Mouse (Mus musculus) kidney, embryonic 16.5 days (tissue): ENCODE results near the gene Crip2. TPM values are rescaled to one million over a fixed set of nuclear protein-coding genes. Genes with fewer than 3 reads are reported as not detected.
A peak's percentile ranks its signal among the peaks of the same experiment; 100 is the strongest.

Source experiments
- ATAC-seq: fragments of 200-750 bp; cut with Nextera tagmentation; 2 replicates; pipeline ENCODE4 v1.8.0; 2017; ENCODE audit warnings: moderate TSS enrichment; ENCODE audit not compliant: low FRiP score, low TSS enrichment
- H3K27ac ChIP-seq: fragments of 300-500 bp; sonication (generic); 2 replicates; pipeline ENCODE4 v1.5.1; 2014; ENCODE audit warnings: low read length
- H3K27me3 ChIP-seq: fragments of 300-500 bp; sonication (generic); 2 replicates; pipeline ENCODE4 v1.6.1; 2014; ENCODE audit warnings: low read length, control low read depth, mixed read lengths; ENCODE audit not compliant: insufficient read depth
- H3K36me3 ChIP-seq: fragments of 300-500 bp; sonication (generic); 2 replicates; pipeline ENCODE4 v1.6.1; 2014; ENCODE audit warnings: low read length, control low read depth, mixed read lengths; ENCODE audit not compliant: insufficient read depth
- H3K4me1 ChIP-seq: fragments of 300-500 bp; sonication (generic); 2 replicates; pipeline ENCODE4 v1.6.1; 2014; ENCODE audit warnings: low read length, control low read depth, mixed read lengths; ENCODE audit not compliant: insufficient read depth
- H3K4me2 ChIP-seq: fragments of 300-500 bp; sonication (generic); replicated peaks from 2 replicates; pipeline ENCODE4 v1.6.1; 2014; ENCODE audit warnings: low read depth, low read length
- H3K4me3 ChIP-seq: fragments of 300-500 bp; sonication (generic); 2 replicates; pipeline ENCODE4 v1.5.1; 2014; ENCODE audit warnings: mild to moderate bottlenecking, low read length
- H3K9ac ChIP-seq: fragments of 300-500 bp; sonication (generic); replicated peaks from 2 replicates; pipeline ENCODE4 v1.6.1; 2014; ENCODE audit warnings: low read length
- H3K9me3 ChIP-seq: fragments of 300-500 bp; sonication (generic); 2 replicates; pipeline ENCODE4 v1.6.1; 2016; ENCODE audit warnings: low read length, control low read depth
- WGBS: fragments of 180-500 bp; shearing (Covaris S2); extraction: QIAGEN DNeasy Blood & Tissue Kit; methylation state at CpG from one replicate; pipeline ENCODE4 v1.1.7; 2014; 5-methylcytosine and 5-hydroxymethylcytosine counted together
- polyA plus RNA-seq: library from polyadenylated mRNA; unstranded; fragments of >200 nt; fragmentation: Nextera tagmentation; extraction: Ambion mirVana; gene quantifications from 2 replicates; pipeline ENCODE4 v1.2.1, GENCODE M21; 2015

Crip2 gene
- polyA plus RNA-seq, 1 experiment from 2014 or later: 263 TPM

DNA sequence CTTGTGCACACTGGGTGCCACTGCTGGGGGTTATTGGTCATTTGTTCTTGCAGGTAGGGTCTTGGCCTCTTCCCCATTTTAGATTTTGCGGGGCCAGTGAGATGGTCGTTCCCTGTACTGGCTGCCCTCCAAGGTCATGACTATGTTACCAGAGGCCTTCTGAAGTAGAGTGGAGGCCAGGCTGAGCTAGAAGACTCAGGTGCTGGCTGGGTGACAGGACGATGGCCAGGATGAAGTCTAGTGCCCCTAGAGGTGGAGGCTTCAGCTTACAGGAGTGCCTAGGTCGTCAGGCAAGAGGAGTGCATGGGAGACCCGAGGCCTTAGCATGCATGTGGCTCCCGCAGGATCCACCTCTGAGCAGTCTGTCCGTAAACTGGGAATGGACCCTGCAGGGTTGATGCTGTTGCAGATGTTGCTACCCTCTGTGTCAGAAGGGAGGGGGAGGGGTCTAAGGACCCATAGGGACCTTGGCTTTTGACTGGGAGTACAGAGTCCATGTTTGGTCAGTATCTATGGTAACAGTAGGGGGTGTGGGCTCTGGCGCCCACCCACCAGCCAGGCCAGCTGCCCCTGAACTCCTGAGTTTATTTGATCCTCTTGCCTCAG, 36.1 kb upstream of the Crip2 start:
- H3K4me3 ChIP-seq: no peak overlapping the region
- no peak overlapping the region for H3K4me2 ChIP-seq
- WGBS: 81% methylated on average over 8 of the region's 8 CpGs
- H3K27me3 ChIP-seq: no peaks in the 10 kb centered on the region
- H3K4me1 ChIP-seq: peaks cover 29% of the 10 kb centered on the region
- ATAC-seq: no peak
- 0 out of 2 replicates have a peak, but pooled peaks cover 6% of the 10 kb centered on the region for H3K9me3 ChIP-seq
- peaks cover 10% of the 10 kb centered on the region; the same call in 1 of the 2 replicates for H3K36me3 ChIP-seq
- no peak overlapping the region for H3K9ac ChIP-seq
- no peak overlapping the region for H3K27ac ChIP-seq

DNA sequence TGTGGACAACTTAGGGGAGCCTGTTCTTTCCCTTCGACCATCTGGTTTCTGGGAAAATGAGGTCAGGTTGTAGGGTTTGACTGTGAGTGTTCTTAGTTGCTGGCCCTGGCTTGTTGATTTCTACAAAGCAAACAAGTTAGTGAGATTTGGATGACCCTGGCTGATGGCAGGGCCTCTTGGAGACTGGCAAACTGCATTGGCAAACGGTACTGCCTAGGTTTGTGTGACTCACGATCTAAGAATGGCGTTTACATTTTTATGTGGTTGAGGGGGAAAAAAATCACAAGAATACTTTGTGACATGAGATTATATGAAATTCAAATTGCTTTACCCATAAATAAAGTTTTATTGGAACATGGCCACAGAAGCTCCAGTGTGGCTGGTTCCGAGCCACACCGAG, 33.6 kb upstream of the Crip2 start:
- Histone ChIP-seq H3K4me1 (0 out of 2 replicates have a peak, but pooled peaks cover 7% of the 10 kb centered on the region), H3K4me3 (no peak overlapping the region), H3K4me2 (no peak overlapping the region), H3K27ac (no peak overlapping the region), H3K9me3 (0 out of 2 replicates have a peak, but pooled peaks cover 6% of the 10 kb centered on the region), H3K36me3 (peaks cover 10% of the 10 kb centered on the region; the same call in 1 of the 2 replicates), H3K9ac (no peak overlapping the region), H3K27me3 (no peaks in the 10 kb centered on the region)
- ATAC-seq: no peak
- 82% methylated on average over 6 of the region's 6 CpGs for WGBS

DNA sequence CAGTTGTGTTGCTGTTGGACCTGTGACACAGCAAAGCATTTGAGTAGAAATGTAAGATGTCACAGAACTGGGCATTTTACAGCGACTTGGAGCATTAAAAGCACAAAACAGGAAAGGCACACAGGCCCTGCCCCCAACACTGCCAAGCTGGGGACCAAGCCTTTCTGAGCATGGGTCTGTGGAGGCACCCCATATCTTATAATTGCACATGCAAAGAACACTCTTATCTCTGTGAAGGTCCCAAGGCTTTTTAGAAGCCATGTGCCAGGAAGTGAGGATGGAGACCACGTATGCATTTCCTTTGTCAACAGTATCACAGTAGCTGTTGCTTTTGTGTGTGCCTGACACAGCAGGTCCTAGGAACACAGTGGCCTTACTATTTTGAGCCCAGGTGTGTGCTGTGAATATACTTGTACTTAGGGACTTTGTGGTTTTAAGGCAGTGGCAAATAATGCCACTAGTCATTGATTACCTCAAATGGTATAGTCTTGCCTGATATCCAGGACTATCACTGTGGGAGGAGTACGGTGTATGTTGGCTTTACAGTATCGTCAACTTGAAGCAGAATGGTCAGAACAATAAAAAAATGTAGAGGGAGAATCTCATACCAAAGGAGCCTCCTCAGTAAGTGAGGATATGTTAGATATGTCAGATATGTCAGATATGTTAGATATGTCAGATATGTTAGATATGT, 32.5 kb upstream of the Crip2 start:
- Histone ChIP-seq H3K4me3 (no peak overlapping the region), H3K9me3 (0 out of 2 replicates have a peak, but pooled peaks cover 6% of the 10 kb centered on the region), H3K36me3 (peaks cover 10% of the 10 kb centered on the region; the same call in 1 of the 2 replicates), H3K4me2 (no peak overlapping the region), H3K9ac (no peak overlapping the region), H3K27ac (no peak overlapping the region), H3K4me1 (0 out of 2 replicates have a peak, but pooled peaks cover 7% of the 10 kb centered on the region), H3K27me3 (no peaks in the 10 kb centered on the region)
- ATAC-seq: no peak
- WGBS: 74% methylated on average over 4 of the region's 4 CpGs

DNA sequence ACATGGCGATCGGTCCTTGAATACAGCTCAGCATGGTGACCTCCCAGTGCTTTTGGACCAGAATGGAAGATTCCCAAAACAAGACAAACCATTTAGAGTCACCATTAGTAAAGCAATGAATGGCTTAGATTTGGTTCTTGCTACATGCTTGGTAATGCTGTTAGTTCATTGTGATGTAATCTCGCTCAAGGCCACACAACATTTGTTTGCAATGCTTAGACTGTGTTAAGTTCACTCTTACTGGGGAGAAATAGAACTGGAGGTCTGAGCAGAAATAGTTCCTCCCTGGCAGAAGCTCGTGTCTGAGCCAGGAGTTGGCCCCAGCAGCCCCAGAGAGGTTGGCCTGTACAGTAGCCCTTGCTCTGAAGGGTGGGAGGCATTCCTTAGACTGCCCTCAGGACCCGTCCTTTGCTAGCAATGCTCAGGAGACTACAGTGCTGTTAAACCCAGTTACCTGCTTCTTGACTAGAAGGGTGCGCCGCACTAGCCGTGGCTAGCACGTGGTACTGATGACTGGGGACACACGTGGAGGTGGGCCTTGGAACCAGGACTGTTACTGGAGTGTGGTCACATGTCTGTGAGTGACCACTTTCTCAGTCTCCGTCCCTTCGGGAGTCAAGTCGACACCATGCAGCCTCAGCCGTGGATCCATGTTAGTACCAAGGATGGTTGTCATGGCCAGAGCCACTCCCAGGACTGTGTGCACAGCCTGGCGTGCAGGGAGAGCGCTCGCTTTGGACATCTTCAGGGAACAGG, 31.3 kb upstream of the Crip2 start:
- peaks cover 19% of the 10 kb centered on the region for H3K36me3 ChIP-seq
- 0 out of 2 replicates have a peak, but pooled peaks cover 7% of the 10 kb centered on the region for H3K4me1 ChIP-seq
- H3K9ac ChIP-seq: no peak overlapping the region
- no peak overlapping the region for H3K4me3 ChIP-seq
- 0 out of 2 replicates have a peak, but pooled peaks have one; percentile 5 for ATAC-seq
- H3K4me2 ChIP-seq: no peak overlapping the region
- H3K9me3 ChIP-seq: 0 out of 2 replicates have a peak, but pooled peaks cover 6% of the 10 kb centered on the region
- no peaks in the 10 kb centered on the region for H3K27me3 ChIP-seq
- 83% methylated on average over 17 of the region's 17 CpGs for WGBS
- no peak overlapping the region for H3K27ac ChIP-seq

DNA sequence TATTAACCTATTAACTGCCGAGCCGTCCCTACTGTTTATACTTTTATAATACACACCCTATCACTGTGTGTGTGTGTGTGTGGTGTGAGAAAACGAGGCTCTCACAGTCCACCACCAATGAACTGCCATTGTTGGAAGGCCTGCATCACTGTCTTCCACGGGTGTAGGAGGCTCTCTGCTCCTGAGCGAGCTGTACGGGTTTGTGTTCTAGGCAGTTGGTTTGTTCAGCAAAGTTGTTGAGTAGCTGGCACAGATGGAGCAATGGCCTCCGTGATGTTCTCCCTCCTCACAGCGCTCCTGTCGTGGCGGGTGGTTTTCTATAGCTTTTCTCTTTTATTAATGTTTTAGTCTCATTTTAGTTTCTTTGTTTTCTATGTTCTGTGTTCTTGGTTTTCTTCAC, 30.2 kb upstream of the Crip2 start:
- H3K9ac ChIP-seq: no peak overlapping the region
- H3K4me1 ChIP-seq: 0 out of 2 replicates have a peak, but pooled peaks cover 7% of the 10 kb centered on the region
- H3K36me3 ChIP-seq: peaks cover 24% of the 10 kb centered on the region
- 0 out of 2 replicates have a peak, but pooled peaks cover 6% of the 10 kb centered on the region for H3K9me3 ChIP-seq
- WGBS: 76% methylated on average over 10 of the region's 10 CpGs
- H3K4me2 ChIP-seq: no peak overlapping the region
- no peak overlapping the region for H3K4me3 ChIP-seq
- no peak for ATAC-seq
- no peaks in the 10 kb centered on the region for H3K27me3 ChIP-seq
- H3K27ac ChIP-seq: no peak overlapping the region

DNA sequence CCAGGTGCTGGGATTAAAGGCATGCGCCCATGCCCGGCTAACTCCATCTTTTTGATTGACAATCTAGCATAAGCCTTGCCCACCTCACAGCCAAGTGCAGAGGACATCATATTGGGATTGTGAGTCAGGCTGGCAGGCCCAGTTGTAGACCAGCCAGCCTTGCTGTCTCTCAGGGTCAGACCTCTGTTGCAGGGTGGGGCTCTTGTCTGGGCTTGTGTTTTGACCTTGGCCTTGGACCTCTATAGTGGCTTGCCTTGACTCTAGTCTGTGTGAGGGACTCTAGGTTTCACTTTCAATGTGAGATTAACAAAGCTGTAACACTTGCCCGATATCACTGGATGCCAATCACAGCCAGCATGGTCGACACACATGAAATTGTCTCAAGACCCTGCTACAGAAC, 25.9 kb upstream of the Crip2 start:
- Histone ChIP-seq H3K27ac (no peak overlapping the region), H3K36me3 (peaks cover 53% of the 10 kb centered on the region), H3K27me3 (no peaks in the 10 kb centered on the region), H3K4me3 (no peak overlapping the region), H3K4me2 (no peak overlapping the region), H3K9ac (no peak overlapping the region), H3K4me1 (no peaks in the 10 kb centered on the region), H3K9me3 (no peaks in the 10 kb centered on the region)
- WGBS: 91% methylated on average over 4 of the region's 4 CpGs
- no peak for ATAC-seq

DNA sequence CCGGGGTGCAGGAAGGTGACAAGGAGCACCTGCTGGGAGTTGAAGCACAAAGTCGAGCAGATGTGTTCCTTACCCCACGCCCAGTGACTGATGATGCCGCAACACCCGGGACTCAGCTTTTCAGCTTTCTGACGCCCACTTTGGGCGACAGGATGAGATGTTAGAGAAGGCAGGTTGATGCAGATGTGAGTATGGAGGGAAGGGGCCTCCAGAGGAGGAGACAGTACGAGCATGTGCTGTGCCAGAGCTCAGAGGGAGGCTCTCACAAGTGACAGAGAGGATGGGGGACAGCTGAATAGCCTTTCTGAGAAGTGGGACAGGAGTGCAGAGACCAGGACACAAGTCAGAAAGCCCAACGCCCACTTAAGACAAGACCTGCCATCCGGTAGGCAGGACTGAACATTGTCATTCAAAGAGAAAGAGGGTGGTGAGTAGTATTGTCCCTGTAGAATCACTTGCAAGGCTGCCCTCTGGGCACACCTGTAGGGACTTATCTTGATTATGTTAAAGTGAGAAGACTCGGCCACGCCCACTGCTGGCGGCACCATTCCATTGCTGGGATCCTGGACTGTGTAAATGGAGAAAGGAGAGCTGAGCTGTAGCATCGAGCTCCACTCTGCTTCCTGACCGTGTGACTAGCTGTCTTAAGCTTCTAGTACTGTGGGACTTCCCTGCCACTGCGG, 25.0 kb upstream of the Crip2 start:
- no peak for ATAC-seq
- Histone ChIP-seq H3K36me3 (peaks cover 56% of the 10 kb centered on the region), H3K9ac (no peak overlapping the region), H3K4me1 (no peaks in the 10 kb centered on the region), H3K4me3 (no peak overlapping the region), H3K4me2 (no peak overlapping the region), H3K27me3 (no peaks in the 10 kb centered on the region), H3K9me3 (no peaks in the 10 kb centered on the region), H3K27ac (no peak overlapping the region)
- 85% methylated on average over 16 of the region's 16 CpGs for WGBS

DNA sequence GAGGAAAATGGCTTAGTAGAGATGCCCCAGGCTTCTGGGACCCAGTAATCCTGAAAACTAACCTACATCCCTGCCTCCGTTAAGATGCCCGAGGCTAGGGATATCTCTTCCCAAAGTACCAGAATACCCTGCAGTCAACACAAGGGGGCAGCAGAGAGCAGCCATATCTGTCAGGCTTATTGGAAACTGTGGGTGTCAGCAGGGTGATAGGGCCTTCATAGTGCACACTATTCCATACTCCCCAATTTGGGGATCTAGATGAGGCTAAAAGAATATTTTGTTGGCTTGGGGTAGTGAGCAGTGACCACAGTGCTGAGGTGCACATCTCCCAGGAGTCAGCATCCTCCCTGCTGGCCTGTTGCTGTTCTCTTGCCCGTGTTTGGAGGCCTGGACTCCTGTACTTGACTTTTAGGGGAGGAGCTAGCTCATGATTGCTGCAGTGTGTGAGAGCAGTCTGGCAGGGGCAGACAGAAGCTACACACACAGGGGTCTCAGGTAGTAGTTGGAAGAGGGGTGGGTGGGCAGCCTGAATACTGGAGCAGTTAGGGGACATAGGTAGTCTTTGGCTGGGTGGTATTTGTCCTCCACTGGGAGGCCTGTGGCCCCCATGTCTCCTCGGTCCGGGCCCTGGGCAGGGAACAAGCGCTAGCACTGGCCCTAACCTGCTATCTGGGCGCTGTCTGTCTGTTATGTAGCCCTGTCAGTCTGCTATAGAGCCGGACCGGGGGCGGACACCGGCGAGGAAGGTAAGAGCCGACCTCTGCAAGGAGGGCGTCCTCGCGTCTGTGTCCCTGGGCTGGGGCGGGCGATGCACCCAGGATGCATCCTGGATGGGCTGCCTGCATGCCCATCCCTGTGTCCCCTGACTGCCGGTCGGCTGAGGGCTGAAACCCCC, 20.3 kb upstream of the Crip2 start:
- H3K27ac ChIP-seq: no peak overlapping the region
- no peak overlapping the region for H3K4me3 ChIP-seq
- no peaks in the 10 kb centered on the region for H3K9me3 ChIP-seq
- H3K4me2 ChIP-seq: no peak overlapping the region
- 86% methylated on average over 19 of the region's 20 CpGs for WGBS
- no peaks in the 10 kb centered on the region for H3K27me3 ChIP-seq
- no peak overlapping the region for H3K9ac ChIP-seq
- no peaks in the 10 kb centered on the region for H3K4me1 ChIP-seq
- peaks cover 79% of the 10 kb centered on the region for H3K36me3 ChIP-seq
- ATAC-seq: peak; percentile 16; the same call in 1 of the 2 replicates

DNA sequence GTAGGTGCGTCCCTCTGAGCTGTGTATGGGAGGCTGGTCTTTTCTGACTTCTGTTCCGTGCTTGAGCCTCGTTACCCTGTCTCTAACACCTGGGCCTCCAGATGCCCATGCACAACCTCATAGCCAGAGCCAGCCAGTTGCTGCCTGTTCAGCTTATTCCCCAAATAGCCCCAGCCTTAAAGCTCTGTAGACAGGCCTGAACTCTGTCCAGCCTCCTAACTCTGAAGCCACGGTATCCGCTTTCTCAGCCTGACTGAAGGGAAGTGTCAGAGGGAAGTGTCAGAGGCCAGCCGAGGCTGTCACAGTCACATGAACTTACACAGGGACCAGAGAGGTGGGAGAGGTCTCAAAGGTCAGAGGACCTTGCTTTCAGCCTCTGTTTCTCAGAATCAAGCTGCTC, 15.3 kb upstream of the Crip2 start:
- Histone ChIP-seq H3K9ac (no peak overlapping the region), H3K36me3 (peaks cover 90% of the 10 kb centered on the region), H3K4me2 (no peak overlapping the region), H3K4me1 (no peaks in the 10 kb centered on the region), H3K27me3 (no peaks in the 10 kb centered on the region), H3K4me3 (no peak overlapping the region), H3K27ac (no peak overlapping the region), H3K9me3 (no peaks in the 10 kb centered on the region)
- ATAC-seq: no peak
- WGBS: 80% methylated on average over 6 of the region's 6 CpGs
